Mouse (Mus musculus) Muller cell, postnatal 12 days (primary cell): ENCODE measurements around the gene Cdh18.
A peak's percentile ranks its signal among the peaks of the same experiment; 100 is the strongest.
"Not testable (repeated sequence)": the region's sequence is repeated elsewhere in the genome, so short reads cannot be mapped to it uniquely, and the experiment has no call there.

Experiments used
- DNase-seq: peaks from one replicate; pipeline ENCODE4 v3.0.0-alpha.2; 2015; ENCODE audit errors: inconsistent ontology term

The Cdh18 gene

GRCm38 (mm10) chr15:23174623-23175022 is 625.8 kb downstream of the Cdh18 start:
- no peak for DNase-seq

DNA sequence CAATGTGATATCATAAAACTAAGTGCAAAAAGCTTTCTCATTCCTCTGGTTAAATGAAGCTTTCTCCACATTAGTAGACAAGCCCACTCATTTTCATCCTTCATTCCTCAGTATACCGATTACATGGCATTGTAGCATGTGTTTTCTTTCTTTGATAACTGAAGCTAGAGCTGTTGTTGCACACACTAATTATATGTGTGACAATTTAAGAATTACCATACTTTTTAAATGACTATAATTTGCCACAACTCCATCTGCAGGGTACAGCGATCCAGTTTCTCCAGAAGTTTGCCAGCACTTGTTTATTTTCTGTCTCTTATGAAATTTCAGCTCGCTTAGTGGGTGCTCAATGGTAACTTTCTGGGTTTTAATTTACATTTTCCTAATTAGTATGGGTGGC is 663.2 kb downstream of the Cdh18 start:
- DNase-seq: no peak

GRCm38 (mm10) chr15:23230616-23231015 is 681.8 kb downstream of the Cdh18 start:
- DNase-seq: peak; percentile 15

DNA sequence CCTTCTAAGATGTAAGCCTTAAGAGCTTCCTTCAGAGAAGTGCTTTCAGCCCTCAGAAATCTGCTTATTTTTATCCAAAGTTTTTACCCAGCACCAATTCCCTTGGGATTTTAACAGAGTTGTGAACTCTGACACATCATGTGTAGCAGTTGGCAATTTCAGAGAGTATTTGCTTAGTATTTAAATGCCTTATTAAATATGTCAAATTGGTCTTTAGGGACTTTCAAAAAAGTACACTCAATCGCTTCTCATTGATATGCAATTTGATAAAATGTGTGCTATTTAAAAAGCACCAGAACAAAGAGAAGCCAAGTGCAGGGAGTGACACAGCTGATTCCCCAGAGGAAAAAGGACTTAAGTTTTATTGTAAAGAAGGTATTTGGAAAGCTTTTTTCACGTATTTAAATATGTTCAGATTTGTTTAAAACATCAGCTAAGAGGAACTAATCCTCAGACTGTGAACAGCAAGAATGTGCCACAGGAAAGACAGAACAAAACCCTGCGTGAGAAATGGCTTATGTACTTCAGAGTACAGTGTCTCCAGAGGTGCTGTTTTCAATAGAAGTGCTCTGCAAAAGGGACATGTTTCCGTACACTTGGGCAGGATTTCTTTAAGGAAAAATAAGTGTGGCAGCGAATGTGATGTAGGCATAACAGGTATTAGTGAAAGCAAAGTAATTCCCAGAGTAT is 709.1 kb downstream of the Cdh18 start:
- DNase-seq: no peak

DNA sequence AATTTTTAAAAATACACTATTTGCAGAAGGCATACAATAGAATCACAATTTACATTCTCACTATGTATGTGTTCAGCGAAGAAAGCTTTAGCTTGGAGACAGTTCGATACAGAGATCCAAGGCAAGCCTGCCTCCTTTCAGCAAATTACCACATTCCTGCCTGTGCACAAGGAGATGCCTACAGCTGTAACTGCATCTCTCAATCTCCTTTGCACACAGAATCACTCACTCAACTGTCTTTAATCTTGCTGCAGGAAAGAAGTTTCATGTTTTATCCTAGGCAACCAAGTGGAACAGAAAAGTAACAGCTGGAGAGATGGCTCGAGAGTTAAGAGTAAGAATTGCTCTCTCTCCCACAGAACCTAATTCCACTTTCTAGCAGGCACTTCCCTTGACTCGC is 729.6 kb downstream of the Cdh18 start:
- DNase-seq: no peak

GRCm38 (mm10) chr15:23305018-23305417 is 756.2 kb downstream of the Cdh18 start:
- no peak for DNase-seq

DNA sequence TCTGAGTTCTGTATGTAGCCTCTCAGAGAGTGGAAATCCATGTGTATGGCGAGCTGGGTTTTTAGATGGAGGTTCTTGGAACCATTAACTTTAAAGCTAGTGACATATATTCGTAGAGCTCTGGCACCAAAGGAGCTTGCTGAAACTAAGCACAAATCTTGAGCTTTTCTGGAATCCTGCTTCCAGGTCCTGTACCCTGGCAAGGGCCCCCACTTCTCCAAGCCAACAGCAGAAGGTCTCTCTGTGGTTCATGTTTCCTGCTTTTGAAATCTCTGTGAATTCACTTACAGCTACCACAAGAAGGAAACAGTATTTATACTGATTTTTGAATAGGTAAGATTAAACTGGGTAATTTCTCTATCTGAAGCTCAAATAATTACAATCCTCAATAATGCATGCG is 767.9 kb downstream of the Cdh18 start:
- no peak for DNase-seq

DNA sequence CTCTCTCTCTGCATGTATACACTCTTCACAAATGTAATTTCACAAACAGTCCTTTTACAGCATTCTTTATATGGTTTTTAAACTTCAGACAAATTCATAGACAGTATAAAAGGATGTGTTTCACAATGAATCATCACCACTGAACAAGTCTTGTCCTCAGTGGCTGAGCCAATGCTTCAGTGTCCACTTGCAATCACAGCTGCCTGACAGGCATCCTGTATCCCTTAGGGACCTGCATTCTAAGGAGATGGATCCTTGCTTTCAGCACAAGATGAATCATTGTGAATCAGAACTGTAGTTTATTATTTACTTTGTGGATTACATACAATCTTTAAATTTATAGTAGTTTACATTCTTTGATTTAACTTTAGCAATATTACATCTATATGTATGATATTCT is 768.6 kb downstream of the Cdh18 start:
- DNase-seq: no peak

DNA sequence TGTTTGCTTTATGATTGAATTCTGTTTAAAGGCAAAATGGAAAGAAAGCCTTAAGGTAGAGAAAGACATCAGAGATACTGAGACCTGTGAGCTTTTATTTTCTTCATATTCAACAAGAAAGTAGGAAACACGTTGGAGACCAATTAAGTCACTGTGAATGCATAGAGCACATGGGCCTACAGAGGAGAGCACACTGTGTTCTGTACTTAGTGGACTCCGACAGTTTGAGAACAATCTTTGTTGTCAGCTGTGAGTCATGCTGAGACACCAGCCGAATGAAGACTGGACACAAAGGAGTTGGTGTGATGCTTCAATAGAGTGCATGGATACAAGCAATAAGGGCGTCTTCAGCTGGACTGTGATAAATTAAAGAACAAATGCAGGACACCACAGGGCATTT is 791.5 kb downstream of the Cdh18 start:
- DNase-seq: not testable (repeated sequence)

DNA sequence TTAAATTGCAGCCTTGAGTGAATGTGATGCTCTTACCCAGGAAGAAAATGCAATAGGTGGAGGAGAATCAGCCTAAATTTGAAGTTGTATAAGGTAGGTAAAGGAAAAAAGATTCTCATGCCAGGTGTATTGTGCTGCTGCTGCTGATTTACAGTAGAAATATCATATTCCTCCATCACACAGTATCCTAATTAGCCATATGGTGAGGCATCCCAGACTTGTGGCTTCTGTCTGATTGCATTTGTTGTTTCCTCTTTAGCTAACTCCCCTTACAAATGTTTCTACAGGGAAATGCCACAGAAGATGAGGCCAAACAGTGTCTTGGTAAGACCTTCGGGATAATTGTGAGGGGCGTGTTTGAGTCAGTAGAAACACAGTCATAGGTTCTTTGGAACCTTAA is 802.3 kb downstream of the Cdh18 start:
- no peak for DNase-seq

- DNase-seq: peak; percentile 29
Measured at GRCm38 (mm10) chr15:23366325-23366724, 817.5 kb downstream of the Cdh18 start.

GRCm38 (mm10) chr15:23367712-23368111 is 818.9 kb downstream of the Cdh18 start:
- no peak for DNase-seq

DNA sequence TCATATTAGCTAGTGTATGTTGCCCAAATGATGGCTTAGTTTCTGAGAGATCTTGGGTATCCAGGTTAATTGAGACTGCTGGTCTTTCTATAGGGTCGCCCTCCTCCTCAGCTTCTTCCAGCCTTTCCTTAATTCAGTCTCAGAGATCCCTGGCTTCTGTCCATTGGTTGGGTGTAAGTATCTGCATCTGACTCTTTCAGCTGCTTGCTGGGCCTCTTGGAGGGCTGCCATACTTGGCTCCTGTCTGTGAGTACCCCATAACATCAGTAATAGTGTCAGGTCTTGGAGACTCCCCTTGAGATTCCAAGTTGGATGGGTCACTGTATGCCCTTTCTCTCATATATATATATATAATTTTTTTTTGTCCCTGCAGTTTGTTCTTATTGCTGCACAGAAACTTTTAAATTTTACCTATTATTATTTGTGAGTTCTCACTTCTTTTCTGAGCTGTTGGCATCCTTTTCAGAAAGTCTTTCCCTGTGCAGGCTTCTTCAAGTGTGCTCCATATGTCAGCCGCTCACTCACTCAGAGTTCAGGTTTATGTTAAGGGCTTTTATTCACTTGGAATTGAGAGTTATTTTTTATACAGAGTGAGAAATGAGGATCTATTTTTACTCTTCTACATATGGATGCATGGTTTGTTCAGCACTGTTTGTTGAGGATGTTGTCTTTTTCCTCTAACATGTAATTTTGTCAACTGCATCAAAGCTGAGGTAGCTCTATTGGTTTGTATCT is 829.4 kb downstream of the Cdh18 start:
- DNase-seq: no peak

DNA sequence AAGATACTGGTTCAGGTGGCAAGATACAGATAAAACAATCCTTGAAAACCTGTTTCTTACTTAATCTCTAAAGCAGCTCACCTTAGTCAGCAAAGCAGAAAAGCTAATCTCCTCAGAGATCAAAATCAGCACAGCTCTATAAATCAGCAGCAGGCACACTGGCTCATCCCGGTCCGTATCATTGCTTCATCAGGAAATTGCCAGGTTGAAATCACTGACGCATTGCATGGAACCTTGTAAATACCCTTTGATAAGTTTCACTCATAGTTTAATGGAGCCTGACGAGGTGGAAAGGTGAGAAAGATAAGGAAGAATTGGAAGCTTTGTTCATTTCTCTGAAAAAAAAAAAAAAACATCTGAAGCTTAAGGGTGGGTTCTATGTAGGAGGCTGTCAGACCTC is 837.0 kb downstream of the Cdh18 start:
- no peak for DNase-seq

DNA sequence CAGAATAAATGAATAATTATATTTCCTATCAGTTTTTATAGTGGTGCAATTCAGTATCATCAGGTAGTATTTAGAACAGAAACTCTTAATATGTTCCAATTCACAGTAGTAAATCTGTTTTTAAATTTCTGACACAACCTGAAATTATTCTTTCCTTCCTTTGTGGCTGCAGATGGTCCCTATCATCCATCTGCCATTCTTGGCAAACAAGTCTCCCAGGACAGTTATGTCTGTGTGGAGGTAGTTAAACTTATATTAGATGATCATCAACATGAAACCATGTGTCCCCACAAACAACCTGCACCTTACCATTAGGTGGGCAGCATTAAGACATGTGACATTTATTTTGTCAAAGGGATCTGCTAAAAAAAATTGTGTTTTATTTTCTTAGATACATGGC is 847.8 kb downstream of the Cdh18 start:
- no peak for DNase-seq

GRCm38 (mm10) chr15:23403792-23404191 is 855.0 kb downstream of the Cdh18 start:
- DNase-seq: no peak

DNA sequence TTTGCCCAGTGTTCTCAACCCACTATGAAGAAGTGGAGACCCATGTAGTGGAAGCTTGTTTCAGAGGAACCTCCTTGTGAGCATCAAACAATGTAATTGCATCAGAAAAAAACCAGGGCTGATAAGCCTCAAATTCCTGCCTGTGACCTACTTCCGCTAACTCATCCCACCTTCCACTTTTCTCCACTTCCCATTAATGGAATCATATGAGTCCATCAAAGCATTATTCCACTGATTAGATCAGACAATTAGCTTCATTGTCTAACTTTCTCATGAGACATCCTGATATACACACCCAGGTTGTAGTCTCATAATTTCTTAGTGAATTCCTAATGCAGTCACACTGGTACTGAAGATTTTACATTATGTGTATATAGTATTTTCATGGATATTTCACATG is 859.4 kb downstream of the Cdh18 start:
- DNase-seq: no peak

GRCm38 (mm10) chr15:23416450-23417080 is 867.7 kb downstream of the Cdh18 start:
- DNase-seq: peak; percentile 20

DNA sequence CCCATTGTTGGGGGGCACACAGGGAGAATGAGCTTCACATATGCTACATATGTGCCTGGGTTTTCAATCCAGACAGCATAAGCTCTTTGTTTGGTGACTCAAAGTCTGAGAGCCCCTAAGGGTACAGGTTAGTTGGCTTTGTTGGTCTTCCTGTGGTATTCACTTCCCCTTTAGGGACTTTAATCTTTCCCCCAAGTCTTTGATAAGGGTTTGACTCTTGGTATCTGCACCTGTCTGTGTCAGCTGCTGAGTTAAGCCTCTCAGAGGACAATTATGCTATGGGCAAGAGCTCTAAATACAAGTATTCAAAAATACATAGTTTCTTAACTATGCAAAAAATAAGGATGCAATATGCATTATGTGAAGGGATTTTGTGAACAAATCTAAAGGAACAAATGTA is 869.3 kb downstream of the Cdh18 start:
- DNase-seq: no peak

DNA sequence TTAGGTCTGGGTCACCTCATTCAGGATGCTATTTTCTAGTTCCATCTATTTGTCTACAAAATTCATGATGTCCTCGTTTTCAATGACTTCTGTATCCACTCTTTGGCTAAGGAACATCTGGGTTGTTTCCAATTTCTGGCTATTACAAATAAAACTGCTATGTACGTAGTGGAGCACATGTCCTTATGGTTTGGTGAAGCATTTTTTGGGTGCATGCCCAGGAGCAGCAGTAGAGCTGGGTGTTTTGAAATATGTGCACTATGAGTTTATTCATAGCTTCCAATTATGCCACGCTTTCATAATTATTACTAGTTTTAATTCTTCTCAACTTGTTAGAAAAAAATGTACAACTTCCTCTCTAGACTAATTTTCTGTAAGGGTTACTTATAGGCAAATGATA is 871.2 kb downstream of the Cdh18 start:
- peak; percentile 48 for DNase-seq

GRCm38 (mm10) chr15:23430021-23430420 is 881.2 kb downstream of the Cdh18 start:
- no peak for DNase-seq

DNA sequence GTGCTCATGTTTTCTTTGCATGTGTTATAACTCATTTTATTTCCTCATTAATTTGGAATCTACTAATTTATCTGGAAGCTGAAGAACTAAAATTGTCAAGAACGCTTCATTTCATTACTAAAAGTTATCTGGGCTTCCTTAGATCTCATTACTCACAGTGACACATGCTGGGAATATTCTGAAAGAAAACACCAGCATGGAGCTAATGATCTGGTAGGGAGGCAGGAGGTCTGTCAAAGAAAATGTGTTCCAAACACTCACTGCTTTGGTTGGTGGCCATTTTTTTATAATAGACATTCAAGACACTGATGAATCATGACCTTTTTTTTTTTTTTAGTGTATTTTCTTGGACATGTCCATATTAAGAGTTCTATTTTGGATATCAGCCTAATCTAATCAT is 899.7 kb downstream of the Cdh18 start:
- DNase-seq: peak; percentile 91

- DNase-seq: peak; percentile 77
Measured at GRCm38 (mm10) chr15:23452098-23452625, 903.3 kb downstream of the Cdh18 start.
